Mouse (Mus musculus) liver, adult 2 months (tissue): ENCODE measurements around the gene Ralgps1. TPM values are rescaled to one million over a fixed set of nuclear protein-coding genes. Genes with fewer than 3 reads are reported as not detected.

Experiments used
- DNase-seq: peaks from one replicate; pipeline ENCODE4 v3.0.0-alpha.2; 2011; ENCODE audit warnings: low read depth, low spot score; ENCODE audit errors: extremely low read depth
- H3K27ac ChIP-seq: fragments of 200-500 bp; replicated peaks from 2 replicates; pipeline ENCODE4 v1.5.1; 2012; ENCODE audit warnings: low read depth, mild to moderate bottlenecking, control low read depth, inconsistent platforms, low read length; ENCODE audit not compliant: insufficient read depth
- H3K27me3 ChIP-seq: fragments of 200-500 bp; 2 replicates; pipeline ENCODE4 v1.6.1; 2012; ENCODE audit warnings: mild to moderate bottlenecking, moderate library complexity, low read length, inconsistent platforms; ENCODE audit not compliant: control insufficient read depth, insufficient read depth
- H3K36me3 ChIP-seq: fragments of 200-500 bp; 2 replicates; pipeline ENCODE4 v1.6.1; 2012; ENCODE audit warnings: low read length, inconsistent platforms; ENCODE audit not compliant: control insufficient read depth, insufficient read depth
- H3K4me1 ChIP-seq: fragments of 200-500 bp; 2 replicates; pipeline ENCODE4 v1.6.1; 2011; ENCODE audit warnings: low read length; ENCODE audit not compliant: control insufficient read depth, insufficient read depth
- H3K4me3 ChIP-seq: fragments of 200-500 bp; 2 replicates; pipeline ENCODE4 v1.5.1; 2011; ENCODE audit warnings: low read depth, mild to moderate bottlenecking, control low read depth, low read length, moderate library complexity; ENCODE audit not compliant: insufficient read depth
- H3K79me2 ChIP-seq: fragments of 200-500 bp; 2 replicates; pipeline ENCODE4 v1.6.1; 2012; ENCODE audit warnings: inconsistent platforms, mild to moderate bottlenecking, low read length, moderate library complexity; ENCODE audit not compliant: control insufficient read depth, insufficient read depth
- H3K9ac ChIP-seq: fragments of 200-500 bp; 2 replicates; pipeline ENCODE4 v1.6.1; 2012; ENCODE audit warnings: low read depth, mild to moderate bottlenecking, control low read depth, inconsistent platforms, low read length
- CTCF ChIP-seq: fragments of 200-500 bp; IDR thresholded peaks from 2 replicates; pipeline ENCODE4 v1.5.1; 2011; ENCODE audit warnings: low read depth, low read length, control low read depth
- POLR2A ChIP-seq: fragments of 200-500 bp; IDR thresholded peaks from 2 replicates; pipeline ENCODE4 v1.6.1; 2011; ENCODE audit warnings: low read length, control low read depth; ENCODE audit not compliant: insufficient read depth; ENCODE audit errors: extremely low read depth
- WGBS: fragments of 180-500 bp; shearing (Covaris S2); methylation state at CpG from one replicate; pipeline ENCODE4 v1.1.7; 2018; 5-methylcytosine and 5-hydroxymethylcytosine counted together
- polyA plus RNA-seq: library from polyadenylated mRNA; depleted of rRNA; stranded (reverse); fragments of >200 nt; gene quantifications from 2 replicates; pipeline ENCODE4 v1.2.3, GENCODE M21; 2012
- total RNA-seq: library from RNA; depleted of rRNA; stranded (reverse); fragments of >200 nt; gene quantifications from 2 replicates; pipeline ENCODE4 v1.2.3, GENCODE M21; 2014

Gene Ralgps1
- total and polyA plus RNA-seq, 2 experiments = 2.6 to 3.3 TPM

DNA sequence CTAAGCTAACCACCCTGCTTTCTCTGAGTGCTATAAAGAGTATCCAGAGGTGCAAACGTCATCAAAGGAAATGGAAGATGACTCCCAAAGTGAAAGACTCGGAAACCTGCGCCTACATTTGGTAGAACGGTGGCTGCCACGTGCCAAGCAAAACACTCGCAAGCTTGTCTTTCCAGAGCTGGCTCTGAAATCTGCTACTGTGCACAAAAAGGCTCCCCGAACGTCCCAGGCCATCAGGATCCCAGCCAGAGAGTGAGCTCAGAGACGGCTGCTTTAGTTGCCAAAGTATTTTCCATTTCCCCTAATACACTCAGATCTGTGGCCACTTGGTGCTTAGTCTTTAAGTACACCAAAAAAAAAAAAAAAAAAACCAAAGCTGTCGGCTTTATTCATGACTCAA is 186.6 kb downstream of the Ralgps1 start:
- TF ChIP-seq POLR2A (no peak), CTCF (no peak)
- 80% methylated on average over 10 of the region's 10 CpGs for WGBS
- Histone ChIP-seq H3K4me3 (no peak overlapping the region), H3K9ac (no peak overlapping the region), H3K36me3 (no peaks in the 10 kb centered on the region), H3K4me1 (no peaks in the 10 kb centered on the region), H3K27ac (no peak overlapping the region), H3K27me3 (no peaks in the 10 kb centered on the region), H3K79me2 (no peaks in the 10 kb centered on the region)
- no peak for DNase-seq

DNA sequence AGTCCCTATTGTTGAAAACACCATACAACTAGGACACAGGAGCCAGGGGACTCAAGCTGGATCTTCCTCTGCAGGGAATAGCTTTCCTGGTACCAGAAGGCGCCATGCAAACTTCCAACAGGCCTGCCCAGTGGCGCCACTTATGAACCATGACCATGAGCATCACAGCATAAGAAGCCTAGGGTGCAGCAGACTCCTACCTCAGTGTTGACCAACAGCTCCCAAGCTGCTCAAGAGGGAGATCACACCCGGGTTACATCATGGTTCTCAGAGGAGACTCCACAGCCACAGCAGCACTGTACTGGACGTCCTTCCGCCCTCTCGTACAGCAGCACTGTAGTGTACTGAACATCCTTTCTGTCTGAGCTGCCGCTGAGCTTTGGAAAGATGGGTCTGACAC is 188.0 kb downstream of the Ralgps1 start:
- H3K27ac ChIP-seq = no peak overlapping the region
- H3K79me2 ChIP-seq = no peaks in the 10 kb centered on the region
- no peak overlapping the region for H3K9ac ChIP-seq
- H3K27me3 ChIP-seq = no peaks in the 10 kb centered on the region
- no peak overlapping the region for H3K4me3 ChIP-seq
- WGBS = 94% methylated on average over 7 of the region's 7 CpGs
- peaks cover 3% of the 10 kb centered on the region for H3K4me1 ChIP-seq
- H3K36me3 ChIP-seq = no peaks in the 10 kb centered on the region
- DNase-seq = no peak
- TF ChIP-seq CTCF (no peak), POLR2A (no peak)

DNA sequence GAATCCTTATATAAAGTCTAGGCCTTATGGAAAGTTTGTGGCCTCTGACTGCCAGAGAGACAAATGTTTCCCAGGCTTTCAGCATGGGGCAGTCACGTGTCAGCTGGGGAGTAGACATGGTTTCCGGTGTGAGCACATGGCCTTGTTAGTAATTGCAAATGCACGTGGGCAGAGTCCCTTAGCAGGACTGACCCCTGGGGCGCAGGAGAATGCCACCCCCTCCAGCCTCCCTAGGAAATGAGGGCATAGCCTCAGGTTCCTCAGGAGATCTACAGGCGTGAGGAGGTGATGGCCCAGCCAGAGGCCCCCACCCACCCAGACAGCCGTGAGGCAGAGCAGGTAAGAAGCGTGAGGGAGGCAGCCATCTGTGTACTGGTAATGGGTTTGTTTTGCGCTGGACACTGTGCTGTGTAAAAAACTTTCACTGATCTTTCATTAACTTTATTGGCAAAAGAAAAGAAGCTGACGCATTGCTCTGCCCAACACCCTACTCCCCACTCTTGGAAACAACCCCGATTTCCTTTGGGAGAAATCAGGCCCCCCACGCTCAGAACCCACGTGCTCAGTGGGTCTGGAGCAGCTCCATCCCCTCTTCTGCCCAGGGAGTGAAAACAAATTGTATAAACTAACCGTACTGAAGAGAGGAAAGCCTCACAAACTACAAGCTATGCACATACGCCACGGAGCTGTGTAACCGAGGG is 191.2 kb downstream of the Ralgps1 start:
- Histone ChIP-seq H3K27ac (no peak overlapping the region), H3K27me3 (no peaks in the 10 kb centered on the region), H3K4me3 (no peak overlapping the region), H3K79me2 (no peaks in the 10 kb centered on the region), H3K4me1 (peaks cover 9% of the 10 kb centered on the region), H3K36me3 (no peaks in the 10 kb centered on the region), H3K9ac (no peak overlapping the region)
- peak; percentile 24 for DNase-seq
- TF ChIP-seq POLR2A (no peak), CTCF (no peak)
- 85% methylated on average over 16 of the region's 16 CpGs for WGBS

DNA sequence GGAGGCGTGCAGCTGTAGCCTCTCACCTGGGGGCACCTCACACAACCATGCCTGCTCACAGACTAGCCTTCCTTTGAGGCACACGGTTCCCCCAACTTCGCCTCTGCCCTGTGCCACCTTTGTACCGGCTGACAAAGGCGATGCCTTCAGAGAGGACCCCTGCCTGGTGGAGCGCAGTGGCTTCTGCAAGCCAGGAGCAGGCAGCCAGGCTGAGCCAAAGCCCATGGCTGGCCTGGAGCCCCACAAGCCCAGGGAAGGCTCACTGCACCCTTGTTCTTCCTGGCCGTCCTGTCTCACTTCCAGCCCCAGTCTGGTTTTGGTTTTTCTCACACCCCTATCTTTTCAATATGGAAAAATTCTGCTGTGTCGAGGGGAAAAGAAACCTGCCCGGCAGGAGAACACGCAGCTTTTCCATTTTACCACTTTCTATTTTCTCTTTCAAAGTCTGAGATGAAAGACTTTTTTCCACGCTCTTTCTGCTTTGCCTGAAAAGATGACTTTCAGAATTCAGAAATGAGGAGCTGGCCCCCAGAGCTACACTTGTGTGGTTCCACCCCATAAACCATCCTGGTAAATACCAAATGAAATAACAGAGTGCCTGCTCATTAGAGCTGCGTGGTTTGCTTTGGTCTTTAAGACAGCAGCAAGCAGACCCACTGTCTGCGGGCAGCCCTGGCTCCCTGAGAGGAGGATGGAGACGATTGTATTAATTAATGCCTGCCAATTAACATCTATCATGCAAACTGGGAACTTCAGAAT is 191.9 kb downstream of the Ralgps1 start:
- H3K27ac ChIP-seq = no peak overlapping the region
- no peaks in the 10 kb centered on the region for H3K27me3 ChIP-seq
- peaks cover 9% of the 10 kb centered on the region for H3K4me1 ChIP-seq
- no peak for DNase-seq
- 90% methylated on average over 14 of the region's 14 CpGs for WGBS
- H3K9ac ChIP-seq = no peak overlapping the region
- no peaks in the 10 kb centered on the region for H3K79me2 ChIP-seq
- H3K4me3 ChIP-seq = no peak overlapping the region
- H3K36me3 ChIP-seq = no peaks in the 10 kb centered on the region
- TF ChIP-seq CTCF (no peak), POLR2A (no peak)

DNA sequence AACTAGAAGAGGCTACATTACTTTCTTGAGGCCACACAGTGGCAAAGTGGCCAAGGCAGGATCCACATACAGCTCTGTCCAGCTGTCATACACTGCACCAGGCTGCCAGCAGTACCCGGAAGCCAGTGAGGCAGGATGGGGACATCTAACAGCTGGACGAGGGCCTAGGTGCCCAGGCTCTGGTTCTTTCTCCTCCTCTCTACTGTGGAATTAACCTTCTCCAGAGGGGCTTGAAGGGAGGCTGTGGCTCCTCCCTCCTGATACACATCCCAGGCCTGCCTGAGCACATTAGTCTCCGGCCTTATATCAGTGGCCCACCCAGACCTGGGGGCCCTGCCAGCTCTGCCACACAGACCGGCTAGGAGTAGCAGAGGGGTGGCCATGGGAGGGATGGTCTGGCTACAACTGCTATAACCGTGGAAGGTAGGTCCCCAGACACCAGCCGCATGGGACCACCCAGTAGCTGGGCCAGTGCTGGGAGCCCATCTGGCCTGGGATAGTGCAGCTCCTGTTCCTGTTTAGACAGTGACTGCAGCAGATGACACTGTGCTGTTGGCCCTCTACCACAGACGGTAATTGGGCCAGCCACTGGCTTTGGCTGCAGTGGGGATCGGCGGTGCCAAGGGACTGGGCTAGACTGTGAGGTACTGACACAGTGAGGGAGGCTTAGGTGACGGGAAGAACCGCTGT is 192.9 kb downstream of the Ralgps1 start:
- 51% methylated on average over 11 of the region's 11 CpGs for WGBS
- TF ChIP-seq POLR2A = no peak
- TF ChIP-seq CTCF = no peak
- Histone ChIP-seq H3K9ac (peak overlapping the region; percentile 6; the same call in 1 of the 2 replicates), H3K27me3 (no peaks in the 10 kb centered on the region), H3K27ac (peak overlapping the region; percentile 53), H3K4me3 (peak overlapping the region; percentile 11; the same call in 1 of the 2 replicates), H3K79me2 (no peaks in the 10 kb centered on the region), H3K36me3 (no peaks in the 10 kb centered on the region), H3K4me1 (peaks cover 9% of the 10 kb centered on the region)
- peak; percentile 64 for DNase-seq
